Mouse (Mus musculus): ENCODE results near the gene Epha3. TPM values are rescaled to one million over a fixed set of nuclear protein-coding genes. Genes with fewer than 3 reads are reported as not detected.

The Epha3 gene
- polyA plus RNA-seq, 1 experiment from 2014 or later = 14.0 TPM

DNA sequence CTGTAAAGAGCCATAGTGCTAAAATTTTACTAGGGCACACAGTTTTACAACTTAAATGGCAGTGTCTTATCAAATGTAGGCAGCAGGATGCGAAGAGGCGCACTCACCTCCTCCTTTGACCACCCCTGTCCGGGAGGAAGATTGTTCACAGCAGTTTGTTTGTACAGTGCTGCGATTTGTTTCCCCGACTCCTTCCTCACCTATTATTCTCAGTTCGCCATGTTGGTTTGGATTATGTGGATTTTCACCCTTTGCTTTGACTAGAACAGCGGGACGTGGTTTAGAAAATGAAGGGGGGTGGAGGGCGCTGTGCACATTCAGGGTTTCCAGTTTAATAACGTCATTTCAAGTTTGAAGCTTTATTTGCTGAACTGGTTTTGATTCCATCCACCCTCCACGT lies 6.4 kb downstream of the Epha3 start:
- H3K36me3 ChIP-seq (ENCODE audit: insufficient read depth, low read length) = no peaks in the 10 kb centered on the region
- H3K4me3 ChIP-seq (ENCODE audit: low read depth, low read length) = peak overlapping the region; percentile 47
- 2% methylated on average over 11 of the region's 11 CpGs for WGBS
- ATAC-seq (peak; percentile 16; the same call in 1 of the 2 replicates), DNase-seq (ENCODE audit: low spot score) (peak; percentile 39)
- H3K9ac ChIP-seq (replicated peaks; ENCODE audit: low read depth) = no peak overlapping the region
- no peaks in the 10 kb centered on the region for H3K27me3 ChIP-seq (replicated peaks; ENCODE audit: insufficient read depth, low read length)
- peak overlapping the region; percentile 60 for H3K4me2 ChIP-seq (replicated peaks; ENCODE audit: low read depth, low read length)
- no peaks in the 10 kb centered on the region for H3K9me3 ChIP-seq (ENCODE audit: low read length)
- TF ChIP-seq EP300 (IDR thresholded peaks at IDR 0.05) (no peak), CTCF (IDR thresholded peaks at IDR 0.05) (no peak)
- H3K4me1 ChIP-seq (ENCODE audit: insufficient read depth, low read depth, low read length) = no peaks in the 10 kb centered on the region; the same call in 1 of the 2 replicates
- H3K27ac ChIP-seq (ENCODE audit: low read length) = peak overlapping the region; percentile 57; the same call in 1 of the 2 replicates

DNA sequence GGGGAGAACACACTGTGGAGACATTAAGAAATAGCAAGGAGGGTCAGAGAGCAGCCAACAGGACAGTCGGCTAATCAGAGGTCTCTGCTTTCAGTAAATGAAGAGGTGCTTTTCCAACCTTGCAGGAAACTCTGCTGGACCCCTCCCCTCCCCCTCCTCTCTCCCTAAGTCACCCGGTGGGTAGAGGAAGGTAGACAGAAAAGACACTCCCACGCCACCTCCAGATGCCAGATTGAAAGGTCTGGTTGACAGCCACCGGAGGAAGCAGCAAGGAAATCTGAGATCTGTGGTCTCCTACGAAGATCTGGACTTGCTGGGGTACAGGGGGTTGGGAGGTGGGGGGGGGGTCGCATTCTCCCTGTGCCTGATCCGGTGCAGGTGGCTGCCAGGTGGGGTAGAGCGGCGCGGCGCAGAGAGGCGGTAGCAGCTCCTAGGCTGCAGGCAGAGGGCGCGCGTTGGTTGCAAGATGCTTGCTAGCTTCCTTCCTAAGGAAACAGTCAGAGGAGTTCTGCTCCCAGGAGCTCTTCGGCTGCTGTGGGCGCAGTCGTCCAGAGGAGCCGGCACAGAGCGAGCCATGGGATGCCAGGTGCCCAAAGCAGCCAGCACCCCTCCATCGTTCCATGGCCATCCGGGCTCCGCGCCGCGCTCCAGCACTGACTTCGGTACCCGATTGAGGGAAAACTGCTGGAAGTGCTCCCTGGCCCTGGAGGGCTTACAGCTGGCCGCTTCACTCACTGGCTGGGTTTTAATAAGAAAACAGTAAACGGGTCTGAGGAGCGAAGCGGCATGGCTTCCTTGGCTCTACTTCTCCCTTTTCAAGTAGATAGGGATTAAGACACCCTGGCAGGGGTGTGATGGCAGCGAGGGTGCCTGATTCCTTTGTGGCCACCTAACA lies 7.1 kb downstream of the Epha3 start:
- Histone ChIP-seq H3K27me3 (replicated peaks; ENCODE audit: insufficient read depth, low read length) (no peaks in the 10 kb centered on the region), H3K4me3 (ENCODE audit: low read depth, low read length) (peak overlapping the region; percentile 47), H3K4me2 (replicated peaks; ENCODE audit: low read depth, low read length) (peak overlapping the region; percentile 60), H3K4me1 (ENCODE audit: insufficient read depth, low read depth, low read length) (no peaks in the 10 kb centered on the region; the same call in 1 of the 2 replicates), H3K27ac (ENCODE audit: low read length) (peak overlapping the region; percentile 57; the same call in 1 of the 2 replicates), H3K9ac (replicated peaks; ENCODE audit: low read depth) (no peak overlapping the region), H3K36me3 (ENCODE audit: insufficient read depth, low read length) (no peaks in the 10 kb centered on the region), H3K9me3 (ENCODE audit: low read length) (no peaks in the 10 kb centered on the region)
- WGBS = 3% methylated on average over 23 of the region's 33 CpGs
- peak; percentile 75 for TF ChIP-seq CTCF (IDR thresholded peaks at IDR 0.05)
- TF ChIP-seq EP300 (IDR thresholded peaks at IDR 0.05) = no peak
- ATAC-seq = peak; percentile 81
- peak; percentile 80 for DNase-seq (ENCODE audit: low spot score)

GRCm38 (mm10) chr16:63850297-63850696 lies 13.7 kb downstream of the Epha3 start:
- no peaks in the 10 kb centered on the region for H3K36me3 ChIP-seq (ENCODE audit: insufficient read depth, low read length)
- ATAC-seq (no peak), DNase-seq (ENCODE audit: low spot score) (no peak)
- H3K4me1 ChIP-seq (ENCODE audit: insufficient read depth, low read depth, low read length) = no peaks in the 10 kb centered on the region
- no peak overlapping the region for H3K4me2 ChIP-seq (replicated peaks; ENCODE audit: low read depth, low read length)
- H3K27me3 ChIP-seq (replicated peaks; ENCODE audit: insufficient read depth, low read length) = no peaks in the 10 kb centered on the region
- H3K9me3 ChIP-seq (ENCODE audit: low read length) = no peaks in the 10 kb centered on the region
- no peak for TF ChIP-seq CTCF (IDR thresholded peaks at IDR 0.05)
- no peak for TF ChIP-seq EP300 (IDR thresholded peaks at IDR 0.05)
- no peak overlapping the region for H3K27ac ChIP-seq (ENCODE audit: low read length)
- WGBS = 75% methylated on average over 3 of the region's 3 CpGs
- H3K9ac ChIP-seq (replicated peaks; ENCODE audit: low read depth) = no peak overlapping the region
- H3K4me3 ChIP-seq (ENCODE audit: low read depth, low read length) = no peak overlapping the region

GRCm38 (mm10) chr16:63842911-63843310 lies 21.1 kb downstream of the Epha3 start:
- Histone ChIP-seq H3K4me3 (ENCODE audit: low read depth, low read length) (no peak overlapping the region), H3K9ac (replicated peaks; ENCODE audit: low read depth) (no peak overlapping the region), H3K9me3 (ENCODE audit: low read length) (no peaks in the 10 kb centered on the region), H3K36me3 (ENCODE audit: insufficient read depth, low read length) (no peaks in the 10 kb centered on the region), H3K27ac (ENCODE audit: low read length) (no peak overlapping the region), H3K27me3 (replicated peaks; ENCODE audit: insufficient read depth, low read length) (no peaks in the 10 kb centered on the region), H3K4me2 (replicated peaks; ENCODE audit: low read depth, low read length) (no peak overlapping the region), H3K4me1 (ENCODE audit: insufficient read depth, low read depth, low read length) (no peaks in the 10 kb centered on the region)
- DNase-seq (ENCODE audit: low spot score) (no peak), ATAC-seq (no peak)
- 74% methylated on average over 2 of the region's 2 CpGs for WGBS
- TF ChIP-seq EP300 (IDR thresholded peaks at IDR 0.05) = no peak

- no peaks in the 10 kb centered on the region for H3K4me1 ChIP-seq (ENCODE audit: insufficient read depth, low read depth, low read length)
- no peak overlapping the region for H3K9ac ChIP-seq (replicated peaks; ENCODE audit: low read depth)
- no peak for TF ChIP-seq EP300 (IDR thresholded peaks at IDR 0.05)
- TF ChIP-seq CTCF (IDR thresholded peaks at IDR 0.05) = no peak
- no peak for ATAC-seq
- H3K4me2 ChIP-seq (replicated peaks; ENCODE audit: low read depth, low read length) = no peak overlapping the region
- DNase-seq (ENCODE audit: low spot score) = no peak
- H3K27me3 ChIP-seq (replicated peaks; ENCODE audit: insufficient read depth, low read length) = no peaks in the 10 kb centered on the region
- H3K36me3 ChIP-seq (ENCODE audit: insufficient read depth, low read length) = no peaks in the 10 kb centered on the region
- no peak overlapping the region for H3K27ac ChIP-seq (ENCODE audit: low read length)
- no peaks in the 10 kb centered on the region for H3K9me3 ChIP-seq (ENCODE audit: low read length)
- H3K4me3 ChIP-seq (ENCODE audit: low read depth, low read length) = no peak overlapping the region
Measured at GRCm38 (mm10) chr16:63837466-63837865, 26.5 kb downstream of the Epha3 start.

DNA sequence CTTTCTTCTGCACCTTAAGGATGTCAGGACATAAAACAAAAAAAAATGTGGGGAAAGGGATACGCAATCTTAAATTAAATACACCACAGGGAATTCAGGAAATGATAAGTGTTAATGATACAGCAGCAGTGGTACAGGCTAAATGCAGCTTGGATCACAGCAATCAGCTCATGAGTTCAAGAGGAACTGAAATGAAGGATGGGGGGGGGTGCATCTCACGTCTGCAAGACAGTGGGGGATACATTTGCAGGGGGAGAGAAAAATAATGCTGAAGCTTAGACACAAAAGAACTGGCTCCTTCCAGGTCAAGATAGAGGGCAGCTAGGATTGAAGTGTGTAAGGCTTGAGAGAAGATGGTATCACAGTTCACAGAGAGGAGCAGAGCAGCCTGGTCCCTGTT lies 42.8 kb downstream of the Epha3 start:
- 52% methylated on average over 2 of the region's 2 CpGs for WGBS
- Histone ChIP-seq H3K27ac (ENCODE audit: low read length) (no peak overlapping the region), H3K4me1 (ENCODE audit: insufficient read depth, low read depth, low read length) (no peaks in the 10 kb centered on the region), H3K9me3 (ENCODE audit: low read length) (no peaks in the 10 kb centered on the region), H3K27me3 (replicated peaks; ENCODE audit: insufficient read depth, low read length) (no peaks in the 10 kb centered on the region), H3K4me3 (ENCODE audit: low read depth, low read length) (no peak overlapping the region), H3K36me3 (ENCODE audit: insufficient read depth, low read length) (no peaks in the 10 kb centered on the region), H3K9ac (replicated peaks; ENCODE audit: low read depth) (no peak overlapping the region), H3K4me2 (replicated peaks; ENCODE audit: low read depth, low read length) (no peak overlapping the region)
- no peak for DNase-seq (ENCODE audit: low spot score)
- ATAC-seq = no peak
- TF ChIP-seq CTCF (IDR thresholded peaks at IDR 0.05) = no peak
- TF ChIP-seq EP300 (IDR thresholded peaks at IDR 0.05) = no peak
